Mouse (Mus musculus) spleen, adult 12 weeks (tissue): Measurements from ENCODE around the gene Herc4.
"Not testable (repeated sequence)": the region's sequence is repeated elsewhere in the genome, so short reads cannot be mapped to it uniquely, and the experiment has no call there.

ENCODE experiments used
- DNase-seq: peaks from one replicate; pipeline ENCODE4 v3.0.0; 2022; ENCODE audit warnings: low spot score

Gene Herc4

GRCm38 (mm10) chr10:63351099-63351498 lies 107.5 kb downstream of the Herc4 start:
- DNase-seq, result not testable (repeated sequence)

GRCm38 (mm10) chr10:63352111-63352510 lies 108.5 kb downstream of the Herc4 start:
- no peak for DNase-seq

- DNase-seq, result no peak
Measured at GRCm38 (mm10) chr10:63360502-63360901, 116.9 kb downstream of the Herc4 start.

GRCm38 (mm10) chr10:63365918-63366455 lies 122.4 kb downstream of the Herc4 start:
- DNase-seq, result no peak

GRCm38 (mm10) chr10:63367386-63367785 lies 123.8 kb downstream of the Herc4 start:
- DNase-seq, result no peak
